Mouse (Mus musculus): ENCODE data around the gene H2afy. TPM values are rescaled to one million over a fixed set of nuclear protein-coding genes. Genes with fewer than 3 reads are reported as not detected.

The H2afy gene
- polyA plus RNA-seq, 1 experiment, result 85.2 TPM

DNA sequence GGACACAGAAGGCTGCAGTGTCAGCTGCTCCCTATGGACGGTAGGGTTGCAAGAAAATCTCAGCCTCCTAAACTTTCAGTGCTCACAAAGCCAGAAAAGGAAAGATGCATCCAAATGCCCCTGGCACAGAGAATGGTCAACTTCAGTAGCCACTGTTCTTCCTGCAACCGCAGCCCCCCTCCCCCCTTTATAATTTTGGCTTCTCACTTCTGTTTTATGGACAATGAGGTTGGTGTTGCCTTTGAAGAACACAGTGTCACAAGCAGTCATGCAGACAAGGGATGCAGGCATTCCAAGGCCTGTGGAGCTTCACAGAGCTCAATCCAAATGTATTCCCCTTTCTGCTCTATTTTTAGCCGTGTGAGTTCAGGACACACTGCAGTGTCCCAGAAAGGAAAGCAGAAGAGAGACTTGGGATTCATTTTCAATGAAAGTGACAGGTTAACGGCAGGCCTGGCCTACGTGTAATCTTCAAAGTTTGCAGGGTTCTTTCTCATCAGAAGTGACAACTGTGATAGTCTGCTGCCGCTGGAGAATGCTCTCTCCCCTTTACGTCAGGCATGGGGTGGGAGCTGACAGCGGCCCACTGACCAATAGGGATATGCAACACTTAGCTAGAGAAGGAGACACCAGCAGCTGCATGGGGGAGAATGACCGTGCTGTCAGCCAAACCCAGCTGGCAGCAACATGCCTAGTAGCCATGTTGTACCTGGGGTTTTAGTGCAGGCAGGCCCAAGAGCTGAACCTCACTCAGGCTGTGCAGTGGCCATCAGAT, 18.0 kb downstream of the H2afy start:
- TF ChIP-seq CTCF (IDR thresholded peaks at IDR 0.05; ENCODE audit: insufficient read depth, low read length), result no peak
- TF ChIP-seq POLR2A (IDR thresholded peaks at IDR 0.05; ENCODE audit: borderline replicate concordance, extremely low read depth, low read depth, low read length), result no peak
- peaks cover 27% of the 10 kb centered on the region for H3K4me1 ChIP-seq (ENCODE audit: control insufficient read depth, insufficient read depth, low read length)
- 61% methylated on average over 9 of the region's 9 CpGs for WGBS
- no peak for DNase-seq
- H3K4me3 ChIP-seq (replicated peaks; ENCODE audit: extremely low read depth, low read depth, low read length), result no peak overlapping the region

DNA sequence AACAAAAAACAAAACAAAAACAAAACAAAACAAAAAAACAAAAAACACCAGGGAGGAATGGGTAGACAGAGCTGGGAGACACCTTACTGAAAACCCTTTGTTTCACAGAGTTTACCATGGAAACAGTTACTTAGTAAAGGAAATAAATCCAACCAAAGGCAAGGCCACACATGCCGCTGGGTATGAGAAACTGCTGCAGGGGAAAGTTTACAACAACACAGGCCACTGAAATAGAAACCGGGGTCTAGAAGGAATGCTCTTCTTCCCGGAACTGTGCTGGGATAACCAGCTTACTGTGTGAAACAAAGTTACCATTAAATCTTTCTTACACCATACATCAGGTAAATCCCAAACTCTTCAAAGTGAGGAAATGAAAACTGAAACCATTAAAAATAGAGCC, 20.3 kb downstream of the H2afy start:
- no peak overlapping the region for H3K4me3 ChIP-seq (replicated peaks; ENCODE audit: extremely low read depth, low read depth, low read length)
- 14% methylated on average over 3 of the region's 3 CpGs for WGBS
- H3K4me1 ChIP-seq (ENCODE audit: control insufficient read depth, insufficient read depth, low read length), result peaks cover 45% of the 10 kb centered on the region
- TF ChIP-seq CTCF (IDR thresholded peaks at IDR 0.05; ENCODE audit: insufficient read depth, low read length) (no peak), POLR2A (IDR thresholded peaks at IDR 0.05; ENCODE audit: borderline replicate concordance, extremely low read depth, low read depth, low read length) (no peak)
- no peak for DNase-seq

DNA sequence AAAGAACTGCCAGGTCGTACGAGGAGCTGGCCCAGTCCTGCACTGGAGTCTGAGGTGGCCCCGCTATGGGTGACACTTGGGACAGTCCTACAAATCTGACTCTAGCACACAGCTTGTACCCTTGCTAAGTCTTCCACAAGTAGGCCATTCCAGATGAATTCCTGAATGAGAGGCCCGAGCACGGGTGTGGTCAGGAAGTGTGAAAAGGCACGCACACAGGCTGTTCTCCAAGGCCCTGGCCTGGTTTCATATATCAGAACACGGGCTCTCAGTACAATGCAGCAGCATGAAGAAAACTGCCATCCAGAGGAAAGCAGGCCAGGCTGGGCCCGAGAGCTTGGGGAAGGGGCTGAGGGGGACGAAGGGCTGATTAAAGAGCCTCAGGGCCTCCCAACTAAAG, 20.8 kb downstream of the H2afy start:
- Histone ChIP-seq H3K4me3 (replicated peaks; ENCODE audit: extremely low read depth, low read depth, low read length) (no peak overlapping the region), H3K4me1 (ENCODE audit: control insufficient read depth, insufficient read depth, low read length) (peaks cover 45% of the 10 kb centered on the region)
- DNase-seq, result peak; percentile 52
- TF ChIP-seq POLR2A (IDR thresholded peaks at IDR 0.05; ENCODE audit: borderline replicate concordance, extremely low read depth, low read depth, low read length) (no peak), CTCF (IDR thresholded peaks at IDR 0.05; ENCODE audit: insufficient read depth, low read length) (no peak)
- 26% methylated on average over 9 of the region's 9 CpGs for WGBS

GRCm38 (mm10) chr13:56113431-56114248, 22.5 kb downstream of the H2afy start:
- 29% methylated on average over 19 of the region's 19 CpGs for WGBS
- Histone ChIP-seq H3K4me1 (ENCODE audit: control insufficient read depth, insufficient read depth, low read length) (peaks cover 49% of the 10 kb centered on the region), H3K4me3 (replicated peaks; ENCODE audit: extremely low read depth, low read depth, low read length) (no peak overlapping the region)
- DNase-seq, result peak; percentile 58
- TF ChIP-seq POLR2A (IDR thresholded peaks at IDR 0.05; ENCODE audit: borderline replicate concordance, extremely low read depth, low read depth, low read length) (0 out of 2 replicates have a peak, but pooled peaks have one; percentile 7), CTCF (IDR thresholded peaks at IDR 0.05; ENCODE audit: insufficient read depth, low read length) (no peak)

GRCm38 (mm10) chr13:56112980-56113379, 23.2 kb downstream of the H2afy start:
- no peak overlapping the region for H3K4me3 ChIP-seq (replicated peaks; ENCODE audit: extremely low read depth, low read depth, low read length)
- 43% methylated on average over 13 of the region's 13 CpGs for WGBS
- peaks cover 46% of the 10 kb centered on the region for H3K4me1 ChIP-seq (ENCODE audit: control insufficient read depth, insufficient read depth, low read length)
- no peak for DNase-seq
- no peak for TF ChIP-seq POLR2A (IDR thresholded peaks at IDR 0.05; ENCODE audit: borderline replicate concordance, extremely low read depth, low read depth, low read length)
- no peak for TF ChIP-seq CTCF (IDR thresholded peaks at IDR 0.05; ENCODE audit: insufficient read depth, low read length)

DNA sequence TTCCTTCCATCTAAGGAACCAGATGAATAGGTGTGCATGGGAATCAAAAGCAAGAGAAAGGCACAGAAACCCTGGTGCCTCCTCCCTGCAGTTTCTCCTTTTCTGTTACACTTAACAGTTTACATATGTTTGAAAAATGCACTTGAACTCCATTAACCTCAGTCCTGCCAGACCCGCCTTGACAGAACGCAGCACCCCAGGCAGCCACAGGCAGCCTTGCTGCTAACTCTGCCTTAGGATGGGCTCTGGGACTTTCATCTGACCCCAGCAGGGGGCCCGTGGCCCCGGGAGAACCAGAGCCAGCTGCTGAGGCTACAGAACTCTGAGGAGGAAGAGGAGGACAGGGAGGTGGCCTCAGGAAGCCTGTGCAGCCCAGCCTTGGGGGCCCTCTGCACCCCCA, 23.7 kb downstream of the H2afy start:
- WGBS, result 24% methylated on average over 4 of the region's 4 CpGs
- DNase-seq, result no peak
- Histone ChIP-seq H3K4me1 (ENCODE audit: control insufficient read depth, insufficient read depth, low read length) (peaks cover 46% of the 10 kb centered on the region), H3K4me3 (replicated peaks; ENCODE audit: extremely low read depth, low read depth, low read length) (no peak overlapping the region)
- TF ChIP-seq CTCF (IDR thresholded peaks at IDR 0.05; ENCODE audit: insufficient read depth, low read length), result no peak
- TF ChIP-seq POLR2A (IDR thresholded peaks at IDR 0.05; ENCODE audit: borderline replicate concordance, extremely low read depth, low read depth, low read length), result no peak

GRCm38 (mm10) chr13:56111601-56112000, 24.6 kb downstream of the H2afy start:
- Histone ChIP-seq H3K4me3 (replicated peaks; ENCODE audit: extremely low read depth, low read depth, low read length) (no peak overlapping the region), H3K4me1 (ENCODE audit: control insufficient read depth, insufficient read depth, low read length) (peaks cover 46% of the 10 kb centered on the region)
- no peak for DNase-seq
- no peak for TF ChIP-seq POLR2A (IDR thresholded peaks at IDR 0.05; ENCODE audit: borderline replicate concordance, extremely low read depth, low read depth, low read length)
- TF ChIP-seq CTCF (IDR thresholded peaks at IDR 0.05; ENCODE audit: insufficient read depth, low read length), result no peak
- 74% methylated on average over 6 of the region's 6 CpGs for WGBS

DNA sequence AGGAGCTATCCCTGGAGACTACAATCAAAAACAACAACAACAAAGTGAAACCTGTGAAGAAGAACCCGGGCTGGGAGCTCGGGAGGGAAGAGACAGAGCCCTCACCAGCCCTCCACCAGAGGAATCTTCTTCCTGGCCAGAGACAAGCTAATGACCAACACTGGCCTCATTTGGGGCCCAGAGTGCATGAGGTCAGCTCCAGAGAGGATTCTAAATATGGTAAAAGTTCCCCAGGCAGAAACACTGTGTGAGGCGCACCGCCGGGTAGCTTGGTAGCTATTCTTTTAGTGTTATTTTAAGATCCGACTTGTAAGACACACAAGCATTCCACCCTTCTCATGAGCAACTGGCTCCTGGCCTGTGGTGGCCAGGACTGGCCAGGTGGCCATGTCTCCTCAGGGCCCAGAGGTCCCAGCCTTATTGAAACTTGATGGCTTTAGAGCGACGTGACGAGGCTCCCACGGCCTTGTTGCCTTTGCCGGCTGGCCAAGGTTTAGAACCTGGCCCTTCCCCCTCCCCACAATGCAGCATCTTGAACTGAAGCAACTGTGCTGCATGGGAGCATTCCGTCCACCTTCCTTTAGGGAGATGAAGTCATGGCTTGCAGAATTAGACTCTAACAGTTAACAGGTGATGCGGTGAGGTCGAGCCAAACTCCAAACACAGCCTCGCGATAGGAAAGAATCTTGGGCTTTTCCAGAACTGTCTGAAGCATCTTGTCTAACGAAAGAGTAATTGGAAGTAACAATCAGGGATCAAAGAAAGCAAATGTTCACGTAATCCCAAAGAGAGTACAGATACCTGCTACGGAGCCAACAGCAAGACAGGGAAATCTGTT, 25.2 kb downstream of the H2afy start:
- no peak for DNase-seq
- TF ChIP-seq POLR2A (IDR thresholded peaks at IDR 0.05; ENCODE audit: borderline replicate concordance, extremely low read depth, low read depth, low read length) (no peak), CTCF (IDR thresholded peaks at IDR 0.05; ENCODE audit: insufficient read depth, low read length) (no peak)
- 75% methylated on average over 19 of the region's 19 CpGs for WGBS
- Histone ChIP-seq H3K4me1 (ENCODE audit: control insufficient read depth, insufficient read depth, low read length) (peaks cover 45% of the 10 kb centered on the region), H3K4me3 (replicated peaks; ENCODE audit: extremely low read depth, low read depth, low read length) (no peak overlapping the region)

- Histone ChIP-seq H3K4me1 (ENCODE audit: control insufficient read depth, insufficient read depth, low read length) (peaks cover 39% of the 10 kb centered on the region), H3K4me3 (replicated peaks; ENCODE audit: extremely low read depth, low read depth, low read length) (no peak overlapping the region)
- 87% methylated on average over 4 of the region's 4 CpGs for WGBS
- TF ChIP-seq CTCF (IDR thresholded peaks at IDR 0.05; ENCODE audit: insufficient read depth, low read length) (no peak), POLR2A (IDR thresholded peaks at IDR 0.05; ENCODE audit: borderline replicate concordance, extremely low read depth, low read depth, low read length) (no peak)
- no peak for DNase-seq
Observed at GRCm38 (mm10) chr13:56109703-56110102, 26.5 kb downstream of the H2afy start.

Data from lung, adult 2 months (tissue).